Mouse (Mus musculus): ENCODE data around the gene Cib1.

DNA sequence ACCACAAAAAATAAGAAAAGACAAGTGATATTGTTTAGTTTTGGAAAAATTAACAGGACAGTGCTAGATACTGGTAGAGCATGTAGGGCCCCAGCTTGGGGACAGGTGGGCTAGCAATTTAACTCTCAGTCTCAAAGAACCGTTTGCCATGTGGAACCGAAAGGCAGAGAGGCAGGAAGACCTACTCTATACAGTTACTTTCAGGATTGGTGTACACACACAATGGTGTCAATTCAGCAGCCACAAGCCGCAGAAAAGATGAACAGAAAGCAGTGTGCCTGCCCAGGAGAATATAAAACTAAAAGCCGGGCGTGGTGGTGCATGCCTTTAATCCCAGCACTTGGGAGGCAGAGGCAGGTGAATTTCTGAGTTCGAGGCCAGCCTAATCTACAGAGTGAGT lies 52.8 kb downstream of the Cib1 start:
- TF ChIP-seq CTCF (IDR thresholded peaks at IDR 0.05; ENCODE audit: extremely low read depth, insufficient read depth, low read length) (no peak), POLR2A (IDR thresholded peaks at IDR 0.05; ENCODE audit: extremely low read depth, insufficient read depth, low read length) (no peak)
